34 mouse cellular contexts compared by ENCODE assay signal in the genomic region with DNA sequence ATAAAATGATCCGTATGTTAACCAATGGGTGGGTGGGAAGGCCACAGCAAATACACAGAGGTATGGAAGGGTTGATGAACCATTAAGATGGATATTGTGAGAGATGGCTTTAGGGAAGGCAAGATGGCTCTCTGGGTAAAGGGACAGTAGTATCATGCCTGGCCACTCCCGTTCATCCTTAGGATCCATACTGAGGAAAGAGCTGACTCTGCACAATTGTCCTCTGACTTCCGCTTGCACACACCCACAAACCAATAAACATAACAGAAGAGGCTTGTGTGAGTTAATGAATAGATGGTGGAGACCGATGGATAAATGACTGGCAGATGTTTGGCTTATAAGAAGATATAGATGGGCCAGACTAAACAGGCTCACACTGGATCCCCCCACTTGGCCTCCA.
"Had no signal": no experiment of that assay in that cellular context is flagged by ENCODE, and none has a peak within 500 bp of the region (broad histone marks: within the 10 kb centered on the region; RNA-seq: fewer than 3 reads in every experiment).

No protein-coding gene starts in this region.

- H3K4me2 ChIP-seq: heart, embryonic 11.5 days; heart, embryonic 12.5 days; heart, embryonic 13.5 days; heart, embryonic 15.5 days; hindbrain, embryonic 12.5 days; hindbrain, embryonic 14.5 days; hindbrain, embryonic 15.5 days; intestine, embryonic 15.5 days; kidney, embryonic 15.5 days had no signal

- H3K9ac ChIP-seq: heart, embryonic 12.5 days; heart, embryonic 13.5 days; heart, embryonic 15.5 days; hindbrain, embryonic 12.5 days; hindbrain, embryonic 14.5 days; hindbrain, embryonic 15.5 days; intestine, embryonic 15.5 days; kidney, embryonic 15.5 days had no signal

- DNase-seq: heart, postnatal 10 days; heart, postnatal 14 days; heart, postnatal 36 days; heart, postnatal 4 days; kidney, adult 11 months; kidney, adult 18-20 months; kidney, adult 2 months; kidney, adult 8-10 months; kidney, adult 9 months; kidney, postnatal 10 days; kidney, postnatal 14 days; kidney, postnatal 36 days; kidney, postnatal 4 days; layer of hippocampus, adult 9-11 months; layer of hippocampus, postnatal 36 days had no signal

- H3K27ac ChIP-seq: heart, embryonic 10.5 days; heart, embryonic 13.5 days; heart, embryonic 15.5 days; hindbrain, embryonic 10.5 days; hindbrain, embryonic 14.5 days; hindbrain, embryonic 15.5 days; hindbrain, postnatal 0 days; intestine, embryonic 15.5 days; kidney, embryonic 15.5 days; kidney, postnatal 0 days; left cerebral cortex, adult 2 months had no signal

- H3K4me1 ChIP-seq: heart, embryonic 10.5 days; heart, embryonic 12.5 days; heart, embryonic 13.5 days; heart, embryonic 15.5 days; intestine, embryonic 15.5 days had no signal

- ATAC-seq: hindbrain, embryonic 16.5 days; hindbrain, postnatal 0 days; inflammation-experienced regulatory T-cells, adult 6 months; intestine, embryonic 15.5 days; intestine, embryonic 16.5 days; intestine, postnatal 0 days had no signal

- H3K36me3 ChIP-seq: heart, embryonic 10.5 days; heart, embryonic 12.5 days; heart, embryonic 13.5 days; heart, embryonic 15.5 days; hindbrain, embryonic 10.5 days; hindbrain, embryonic 12.5 days; hindbrain, embryonic 15.5 days; intestine, embryonic 15.5 days; kidney, embryonic 15.5 days had no signal

- H3K9me3 ChIP-seq: heart, embryonic 10.5 days; heart, embryonic 12.5 days; heart, embryonic 13.5 days; heart, embryonic 15.5 days; hindbrain, embryonic 10.5 days; hindbrain, embryonic 12.5 days; hindbrain, embryonic 15.5 days; intestine, embryonic 15.5 days; kidney, embryonic 15.5 days had no signal

- H3K4me3 ChIP-seq: heart, embryonic 10.5 days; heart, embryonic 12.5 days; heart, embryonic 13.5 days; heart, embryonic 15.5 days; hindbrain, embryonic 10.5 days; hindbrain, embryonic 12.5 days; hindbrain, embryonic 15.5 days; intestine, embryonic 15.5 days; kidney, embryonic 15.5 days; layer of hippocampus, adult 2 months; left cerebral cortex, adult 2 months had no signal

- H3K27me3 ChIP-seq: hindbrain, embryonic 15.5 days; intestine, embryonic 15.5 days; kidney, embryonic 15.5 days had no signal
